Mouse (Mus musculus) heart, adult 2 months (tissue): ENCODE results near the gene Foxp1.

ENCODE experiments used
- CTCF ChIP-seq: fragments of 200-600 bp; IDR thresholded peaks from 2 replicates; pipeline ENCODE4 v1.8.1; 2022; ENCODE audit warnings: antibody characterized with exemption, mild to moderate bottlenecking, moderate library complexity
- POLR2A ChIP-seq: fragments of 200-500 bp; IDR thresholded peaks from 2 replicates; pipeline ENCODE4 v1.6.1; 2011; ENCODE audit warnings: mild to moderate bottlenecking, low read depth, low read length, control low read depth; ENCODE audit not compliant: insufficient read depth

- TF ChIP-seq POLR2A: no peak
- TF ChIP-seq CTCF: no peak
Measured at GRCm38 (mm10) chr6:99205587-99206436, 316.7 kb downstream of the Foxp1 start.
